Mouse (Mus musculus) T-helper 2 cell (primary cell): ENCODE results near the gene Nsun2.
"Not testable (repeated sequence)": the region's sequence is repeated elsewhere in the genome, so short reads cannot be mapped to it uniquely, and the experiment has no call there.

Experiments used
- in situ Hi-C: fragments of 300-600 bp; cut with MboI, MseI; formaldehyde crosslinking; loops from one replicate; pipeline ENCODE4 v1.15.1; 2025; ENCODE audit warnings: high pct_unique_total_duplicates

The Nsun2 gene

DNA sequence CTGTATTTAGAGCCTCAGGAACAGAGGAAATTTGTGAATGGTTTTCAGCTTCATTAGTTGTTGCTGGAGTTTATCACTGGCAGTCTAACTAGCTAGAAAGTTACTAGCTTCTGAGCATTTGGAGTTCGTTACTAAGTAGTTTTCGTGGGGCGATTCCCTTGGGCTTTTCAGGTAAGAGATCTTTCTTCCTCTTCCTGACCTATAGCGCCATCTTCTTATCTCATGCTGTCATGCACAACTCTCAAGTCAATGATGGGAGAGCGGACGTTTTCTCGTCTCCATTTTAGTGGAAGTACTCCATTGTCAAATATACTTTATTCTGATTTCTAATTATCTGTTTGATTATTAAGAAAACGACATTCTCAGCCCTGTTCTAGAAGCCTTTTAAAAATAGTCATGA, 16.4 kb downstream of the Nsun2 start:
- in situ Hi-C loops: loop anchor here (5.0 kb wide), 2 partner anchors 37 to 102 kb away; no protein-coding TSS in a partner anchor

DNA sequence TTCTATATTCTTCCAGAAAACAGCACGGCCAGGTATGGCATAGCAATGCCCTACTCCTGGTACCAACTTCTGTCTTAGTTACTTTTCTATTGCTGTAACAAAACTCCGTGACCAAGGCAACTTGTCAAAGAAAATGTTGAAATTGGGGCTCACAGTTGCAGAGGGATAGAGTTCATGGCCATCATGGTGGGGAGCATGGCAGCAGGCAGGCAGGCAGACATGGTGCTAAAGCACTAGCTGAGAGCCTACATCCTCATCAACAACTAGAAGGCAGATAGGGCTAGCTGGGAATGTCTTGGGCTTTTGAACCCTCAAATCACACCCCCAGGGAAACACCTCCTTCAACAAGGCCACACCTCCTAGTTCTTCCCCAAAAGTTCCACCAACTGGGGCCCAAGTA, 17.3 kb downstream of the Nsun2 start:
- in situ Hi-C loops: loop anchor here (5.0 kb wide), 1 partner anchor 36 kb away; no protein-coding TSS in a partner anchor

DNA sequence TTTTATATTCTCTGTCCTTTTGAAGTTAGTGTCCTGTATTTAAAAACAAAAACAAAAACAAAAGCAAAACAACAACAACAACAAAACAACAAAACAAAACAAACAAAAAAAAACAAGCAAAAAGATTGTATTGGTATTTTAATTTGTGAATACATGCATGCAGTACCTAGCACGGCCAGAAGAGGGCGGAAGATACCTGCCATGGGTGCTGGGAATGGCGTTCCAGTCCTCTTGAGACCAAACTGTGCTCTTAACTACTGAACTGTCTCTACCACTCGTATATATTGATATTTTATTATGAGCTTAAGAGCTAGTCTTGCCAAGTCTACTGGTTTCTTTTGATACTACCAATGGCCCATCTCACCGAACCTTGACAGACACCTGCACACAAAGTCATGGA, 19.5 kb downstream of the Nsun2 start:
- in situ Hi-C loops: loop anchor here (5.0 kb wide), 1 partner anchor 34 kb away; no protein-coding TSS in a partner anchor

DNA sequence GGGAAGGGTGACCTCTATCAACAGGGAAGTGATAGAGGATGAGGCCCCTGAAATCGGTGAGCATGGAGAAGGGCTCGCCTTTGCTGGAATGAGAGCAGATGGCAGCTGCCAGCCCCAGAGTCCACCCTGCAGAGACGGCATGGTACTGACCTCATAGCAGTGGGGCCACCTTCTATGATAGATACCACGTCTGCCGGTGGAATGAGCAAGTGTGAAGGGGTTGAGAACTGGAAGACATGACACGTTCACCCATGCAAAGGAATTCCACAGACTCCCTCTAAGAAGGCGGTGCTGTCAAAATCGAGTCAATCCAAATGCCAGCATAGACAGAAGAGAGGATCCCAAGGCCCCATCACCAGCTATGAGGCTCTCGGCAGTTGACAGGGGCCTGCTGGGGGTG, 20.7 kb downstream of the Nsun2 start:
- in situ Hi-C loops: loop anchor here (5.0 kb wide), 1 partner anchor 33 kb away; no protein-coding TSS in a partner anchor

DNA sequence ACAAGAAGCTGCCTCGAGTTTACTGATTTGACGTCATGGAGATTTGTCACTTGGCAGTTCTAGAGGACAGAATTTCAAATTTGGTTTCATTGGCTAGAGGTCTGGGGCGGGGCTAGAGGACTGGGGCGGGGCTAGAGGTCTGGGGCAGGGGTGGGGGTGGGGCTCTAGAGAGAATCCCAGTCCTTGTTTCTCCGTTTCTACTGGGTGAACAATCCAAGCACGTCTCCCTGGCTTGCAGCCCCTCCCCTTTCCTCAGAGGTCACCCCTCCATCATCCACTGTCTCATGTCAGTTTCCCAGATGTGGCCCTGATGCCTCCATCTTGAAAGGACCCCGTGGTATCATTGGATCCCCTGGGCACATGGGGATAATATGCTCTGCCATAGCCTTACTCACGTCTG, 21.5 kb downstream of the Nsun2 start:
- in situ Hi-C loops: no loop called here

DNA sequence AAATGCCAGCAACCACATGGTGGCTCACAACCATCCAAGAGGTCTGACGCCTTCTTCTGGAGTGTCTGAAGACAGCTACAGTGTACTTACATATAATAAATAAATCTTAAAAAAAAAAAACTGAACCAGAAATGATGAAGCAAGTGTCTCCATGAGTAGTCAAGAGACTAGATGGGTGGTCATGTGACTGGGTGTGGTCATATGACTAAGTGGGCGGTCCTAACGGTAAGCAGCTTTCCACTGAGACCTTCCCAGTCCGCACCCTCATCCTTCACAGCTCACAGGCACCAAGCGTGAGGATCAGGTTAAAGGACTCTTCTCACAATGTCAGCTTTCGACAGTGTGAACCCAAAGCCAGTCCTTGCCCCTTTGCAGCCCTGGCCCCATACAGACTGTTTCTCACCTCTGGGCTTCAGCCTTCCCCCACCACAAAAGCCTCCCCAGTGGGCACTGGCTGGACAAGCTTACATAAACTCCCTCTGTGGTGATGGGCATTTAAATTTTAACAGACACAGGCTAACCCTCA, 22.5 kb downstream of the Nsun2 start:
- in situ Hi-C loops: no loop called here

DNA sequence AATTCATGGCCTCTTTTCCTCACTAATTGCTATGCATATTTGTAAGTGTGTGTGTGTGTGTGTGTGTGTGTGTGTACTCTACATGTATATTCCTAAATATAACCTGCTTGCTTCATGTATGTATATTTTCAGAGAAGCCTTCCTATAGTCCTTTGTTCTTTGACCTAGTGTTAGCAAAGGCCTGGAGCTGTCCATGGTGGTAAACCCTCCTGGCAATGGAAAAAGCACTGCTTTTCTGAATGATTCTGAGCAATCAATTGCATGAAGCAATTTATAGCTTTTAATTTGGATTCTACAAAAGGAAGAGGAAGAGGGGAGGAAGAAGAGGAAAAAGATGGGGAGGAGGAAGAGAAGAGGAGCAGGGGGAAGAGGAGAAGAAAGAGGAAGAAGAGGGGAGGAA, 23.2 kb downstream of the Nsun2 start:
- in situ Hi-C loops: no loop called here

DNA sequence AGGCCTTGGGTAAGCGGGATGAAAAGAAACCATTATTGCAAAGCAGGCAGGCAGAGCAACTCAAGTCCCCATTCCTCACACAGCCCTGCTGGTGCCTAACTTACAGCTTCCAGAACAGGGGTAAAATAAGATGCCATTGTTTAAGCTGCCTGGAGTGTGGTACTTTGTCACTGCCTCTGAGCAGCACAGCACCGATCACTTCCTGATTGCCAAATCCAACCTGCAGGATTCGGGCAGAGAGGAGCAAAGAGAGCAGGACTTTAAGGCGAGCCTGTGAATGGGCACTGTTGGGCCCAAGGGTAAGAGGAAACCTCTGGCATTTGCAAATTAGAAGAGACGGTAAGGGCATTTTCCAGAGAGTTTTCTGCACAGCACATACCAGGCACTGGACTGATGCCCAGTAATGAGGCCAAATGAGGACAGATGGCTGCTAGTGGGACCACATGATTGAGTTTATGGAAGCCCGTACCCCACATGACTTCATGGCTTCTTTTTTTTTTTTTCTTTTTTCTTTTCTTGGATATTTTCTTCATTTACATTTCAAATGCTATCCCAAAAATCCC, 24.6 kb downstream of the Nsun2 start:
- in situ Hi-C loops: no loop called here

DNA sequence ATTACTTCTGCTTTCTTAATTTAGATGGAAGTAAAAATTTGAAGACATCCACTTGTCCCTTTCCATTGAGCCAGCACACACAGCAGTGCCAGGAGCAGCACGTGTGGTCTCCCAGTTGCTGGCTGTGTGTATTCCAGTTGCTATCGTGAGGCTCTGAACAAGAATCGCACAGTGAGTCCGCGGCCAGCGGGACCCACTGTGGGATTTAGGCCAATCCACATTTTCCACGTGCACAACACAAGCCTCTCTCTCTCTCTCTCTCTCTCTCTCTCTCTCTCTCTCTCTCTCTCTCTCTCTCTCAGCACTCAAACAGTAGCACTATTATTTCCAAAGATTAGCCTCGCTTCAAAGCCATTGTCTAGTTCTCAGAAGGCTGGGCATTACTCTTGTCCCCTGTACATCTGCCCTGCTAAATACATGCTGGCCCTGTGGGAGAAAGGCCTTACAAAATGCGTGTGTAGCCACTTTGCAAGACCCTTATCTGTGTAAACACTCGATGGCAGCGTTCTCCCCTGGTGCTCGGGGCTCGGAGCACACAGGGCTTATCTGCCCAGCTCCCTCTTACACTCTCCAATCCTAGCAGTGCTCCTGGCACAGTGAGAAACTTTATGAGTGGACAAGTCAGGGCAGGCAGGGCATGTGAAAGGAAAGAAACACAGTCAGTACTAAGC, 25.9 kb downstream of the Nsun2 start:
- in situ Hi-C loops: no loop called here

DNA sequence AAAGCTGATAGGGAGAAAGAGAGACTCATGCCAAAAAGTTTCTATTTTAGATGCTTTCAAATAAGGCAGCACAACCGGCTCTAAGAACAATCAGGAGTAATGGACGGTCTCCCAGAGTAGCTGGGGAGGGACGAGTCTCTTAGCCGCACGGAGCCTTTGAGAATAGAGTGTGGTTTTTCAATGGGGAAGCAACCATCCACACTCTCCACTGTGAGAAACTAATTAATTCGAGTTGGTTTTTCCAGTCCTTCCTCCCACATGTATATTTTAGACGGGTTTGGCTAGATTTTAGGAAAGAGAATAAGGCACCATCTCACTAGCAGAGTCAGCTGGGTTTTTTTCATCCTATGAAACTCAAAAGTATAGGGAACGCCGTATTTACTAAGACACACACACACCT, 28.5 kb downstream of the Nsun2 start:
- in situ Hi-C loops: no loop called here

DNA sequence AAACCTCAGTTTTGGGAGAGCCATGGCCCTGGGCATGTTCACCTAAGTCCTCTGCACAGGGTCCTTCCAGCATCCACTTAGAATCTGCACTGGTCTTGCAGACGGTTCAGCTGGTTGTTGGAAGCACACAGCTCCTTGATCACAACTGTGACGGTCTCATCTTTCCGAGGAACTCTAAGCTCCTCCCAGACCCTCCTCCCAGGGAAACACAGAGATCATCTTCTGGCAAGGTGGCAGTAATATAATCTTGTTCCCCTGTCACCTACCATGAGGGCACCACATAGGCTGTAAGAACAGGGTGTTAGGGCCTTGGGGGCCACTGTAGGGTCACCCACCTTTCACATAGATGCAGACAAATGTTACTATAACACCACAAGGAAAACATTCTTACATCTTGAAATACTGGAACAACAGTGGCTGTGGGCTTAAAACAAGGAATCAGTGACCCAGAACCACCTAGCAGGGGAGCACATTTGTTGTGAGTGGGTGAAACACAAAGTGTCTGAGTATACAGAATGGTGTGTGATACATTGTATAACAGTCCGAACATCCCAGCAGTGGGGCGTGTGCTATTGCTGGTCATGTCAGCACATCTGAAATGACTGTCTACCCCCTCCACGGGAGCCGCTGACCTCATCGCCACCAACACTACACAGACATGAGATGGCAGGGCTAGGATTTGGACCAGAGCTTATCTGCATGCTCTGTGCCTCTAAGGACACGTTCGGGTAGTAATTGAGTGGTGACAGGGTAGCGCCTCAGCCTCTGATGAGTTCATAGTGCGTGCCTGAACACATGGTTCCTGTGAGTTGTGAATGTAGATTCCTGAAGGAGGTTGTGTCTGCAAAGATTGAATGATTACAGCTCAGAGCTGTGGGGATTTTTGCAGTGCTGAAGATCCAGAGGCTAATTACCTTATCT, 29.4 kb downstream of the Nsun2 start:
- in situ Hi-C loops: no loop called here

DNA sequence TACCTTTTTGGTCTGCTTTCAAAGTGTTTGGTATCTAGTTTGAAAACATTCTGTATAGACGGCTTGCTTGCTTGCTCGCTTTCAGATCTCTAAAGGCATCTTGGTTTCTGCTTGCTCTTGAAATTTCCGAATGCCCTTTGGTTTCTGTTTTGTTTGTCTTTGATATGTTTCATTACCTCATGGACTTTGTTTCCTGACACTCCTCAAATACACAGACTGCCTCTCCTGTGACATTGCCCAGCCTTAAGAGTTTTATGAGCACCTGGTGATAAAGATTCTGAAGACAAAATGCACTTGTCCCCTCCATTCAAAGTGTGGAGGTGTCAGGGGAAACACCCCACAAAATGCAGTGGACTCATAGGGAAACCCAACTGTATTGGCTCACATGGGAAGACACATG, 30.4 kb downstream of the Nsun2 start:
- in situ Hi-C loops: no loop called here

DNA sequence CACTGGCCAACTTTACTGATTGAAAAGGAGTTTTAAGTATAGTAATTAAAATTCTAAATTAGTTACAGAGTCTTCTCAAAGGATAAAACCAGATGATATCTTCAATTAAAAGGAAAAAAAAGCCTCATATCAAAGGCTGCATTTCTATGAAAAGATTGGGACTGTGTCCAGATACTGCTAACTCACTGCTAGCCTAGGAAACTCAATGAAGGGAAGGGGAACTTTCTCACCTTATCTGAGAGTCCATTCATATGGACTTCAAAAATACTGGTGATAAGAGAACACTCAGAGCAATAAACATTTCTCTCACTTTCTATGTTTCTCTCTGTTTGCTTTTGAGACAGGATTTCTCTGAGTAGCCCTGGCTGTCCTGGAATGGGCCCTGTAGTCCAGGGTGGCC, 31.0 kb downstream of the Nsun2 start:
- in situ Hi-C loops: no loop called here

DNA sequence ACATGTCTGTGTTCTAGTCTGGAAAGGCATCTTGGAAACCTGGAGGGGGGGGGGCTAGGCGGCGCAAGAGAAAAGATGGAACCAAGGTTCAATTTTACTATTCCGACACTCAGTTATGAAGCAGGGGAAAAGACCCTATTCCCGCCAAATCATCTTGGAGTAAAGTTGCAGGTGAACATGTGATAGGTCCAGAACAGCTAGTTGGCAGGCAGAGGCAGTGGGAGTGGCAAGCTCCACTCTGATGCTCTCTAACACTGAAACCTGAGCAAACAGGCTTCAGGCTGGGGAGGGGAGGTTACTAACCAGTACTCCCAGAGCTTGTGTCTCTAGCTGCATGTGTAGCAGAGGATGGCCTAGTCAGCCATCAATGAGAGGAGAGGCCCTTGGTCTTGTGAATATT, 31.9 kb downstream of the Nsun2 start:
- in situ Hi-C loops: not testable (repeated sequence)

DNA sequence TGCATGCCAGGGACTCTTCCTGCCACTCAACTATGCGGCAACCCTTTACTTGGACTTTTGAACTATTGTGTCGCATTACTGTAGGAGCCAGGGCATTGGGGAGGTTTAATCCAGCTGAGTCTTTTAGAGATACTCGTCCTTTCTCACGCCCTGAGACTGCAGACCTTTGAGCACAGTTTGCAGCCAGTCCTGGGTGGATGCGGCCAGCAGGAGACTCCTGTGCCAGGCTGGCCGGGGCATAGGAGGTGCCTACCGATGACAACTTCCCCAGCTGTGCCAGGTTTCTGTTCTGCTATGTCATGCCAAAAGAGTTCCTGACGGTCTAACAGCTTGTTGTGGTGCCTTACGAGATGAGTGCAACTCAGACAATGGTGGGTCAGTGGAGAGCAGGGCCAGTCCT, 35.7 kb downstream of the Nsun2 start:
- in situ Hi-C loops: no loop called here

DNA sequence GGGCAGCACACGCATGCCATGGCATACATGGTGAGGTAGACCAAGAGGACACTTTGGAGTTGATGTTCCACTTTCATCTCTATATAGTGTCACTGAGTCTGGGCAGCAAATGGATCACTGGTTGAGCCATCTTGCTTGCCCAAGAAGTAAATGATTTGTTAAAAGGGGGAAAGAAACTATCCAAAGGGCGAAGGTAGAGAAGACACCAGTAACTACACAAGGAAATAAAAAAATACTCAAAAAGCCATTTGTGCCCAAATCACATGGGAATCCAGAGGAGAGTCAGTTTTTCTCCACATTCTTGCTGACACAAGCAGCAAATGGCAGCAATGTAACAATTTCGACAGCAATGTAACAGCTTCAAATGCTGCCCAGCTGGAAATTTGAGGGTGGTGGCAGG, 39.0 kb downstream of the Nsun2 start:
- in situ Hi-C loops: no loop called here

DNA sequence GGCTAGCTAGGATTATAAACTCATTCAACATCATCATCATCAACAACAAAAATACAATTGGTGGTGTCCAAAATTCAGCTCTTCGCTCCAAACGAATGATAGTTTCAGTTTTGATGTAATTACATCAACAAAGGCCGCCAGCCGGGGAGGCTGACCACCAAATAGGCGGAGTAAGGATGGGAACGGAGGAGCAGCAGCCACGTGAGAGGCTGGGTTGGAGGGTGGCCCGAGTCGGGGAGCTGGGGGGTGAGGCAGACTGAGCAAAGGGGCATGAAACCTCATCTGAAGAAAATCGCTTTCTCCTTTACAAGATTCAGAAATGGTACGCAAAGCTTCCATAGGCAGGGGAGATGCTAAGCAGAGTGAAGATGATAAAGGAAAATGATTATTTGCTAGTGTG, 43.1 kb downstream of the Nsun2 start:
- in situ Hi-C loops: no loop called here

DNA sequence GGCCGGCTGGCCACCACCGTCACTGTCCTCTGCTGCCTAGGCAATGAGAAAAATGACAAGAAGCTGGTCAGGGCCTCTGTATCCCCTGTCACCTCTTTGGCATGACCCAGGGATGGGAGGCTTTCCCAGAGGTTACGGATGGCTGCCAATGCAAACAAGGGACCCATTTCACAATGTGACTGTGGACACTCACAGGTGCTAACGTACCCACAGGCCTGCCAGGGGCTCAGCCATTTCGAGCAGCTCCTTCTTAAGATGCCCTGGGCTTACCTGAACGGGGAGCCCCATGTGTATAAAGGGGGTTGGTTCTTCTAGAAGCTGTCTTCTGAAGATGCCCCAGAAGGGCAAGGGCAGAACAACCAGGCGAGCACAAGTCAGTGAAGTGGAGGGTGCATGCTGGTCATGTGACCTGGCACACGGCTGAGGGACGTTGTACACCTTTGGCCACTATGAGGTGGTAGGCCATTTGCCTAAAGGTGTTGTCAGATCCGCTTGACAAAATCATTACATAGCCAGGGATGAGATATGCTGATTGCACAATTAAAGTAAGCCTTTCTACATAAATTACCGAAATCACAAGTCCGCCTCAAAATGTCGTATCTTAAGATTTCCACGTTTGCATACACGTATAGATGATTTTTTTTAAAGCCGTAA, 43.8 kb downstream of the Nsun2 start:
- in situ Hi-C loops: no loop called here

DNA sequence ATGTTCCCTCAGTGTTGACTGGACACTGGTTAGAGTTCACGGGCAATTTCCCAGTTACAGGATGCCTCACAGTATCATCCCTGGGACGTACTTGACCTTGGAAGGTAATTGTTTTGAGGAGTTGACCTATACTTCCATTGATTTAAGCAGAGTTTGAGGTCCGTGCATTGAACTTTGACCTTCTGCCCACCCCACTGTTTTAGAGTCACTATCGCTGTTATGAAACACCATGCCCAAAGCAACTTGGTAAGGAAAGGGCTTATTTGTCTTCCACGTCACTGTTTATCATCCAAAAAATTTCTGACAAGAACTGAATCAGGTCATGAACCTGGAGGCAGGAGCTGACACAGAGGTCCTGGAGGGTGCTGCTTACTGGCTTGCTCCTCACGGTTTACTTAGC, 48.9 kb downstream of the Nsun2 start:
- in situ Hi-C loops: no loop called here

DNA sequence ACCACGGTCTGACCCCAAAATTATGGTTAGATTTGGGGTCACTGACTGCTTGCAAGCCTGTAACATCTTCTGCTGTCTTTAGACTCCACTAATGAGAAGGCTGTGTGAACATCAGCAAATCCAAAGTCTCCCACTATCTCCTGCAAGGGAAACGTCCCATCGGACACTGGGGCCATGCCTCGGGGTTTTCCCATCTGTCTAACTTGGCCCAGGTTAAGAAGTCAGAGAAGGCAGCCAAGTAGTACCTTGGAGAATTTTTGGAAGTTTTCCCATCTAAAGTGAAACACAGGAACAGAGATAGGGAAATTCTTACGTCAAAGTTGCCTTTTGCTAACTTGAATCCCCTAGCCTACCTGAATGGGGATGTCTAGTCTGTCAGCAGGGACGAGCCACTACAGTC, 50.0 kb downstream of the Nsun2 start:
- in situ Hi-C loops: no loop called here

DNA sequence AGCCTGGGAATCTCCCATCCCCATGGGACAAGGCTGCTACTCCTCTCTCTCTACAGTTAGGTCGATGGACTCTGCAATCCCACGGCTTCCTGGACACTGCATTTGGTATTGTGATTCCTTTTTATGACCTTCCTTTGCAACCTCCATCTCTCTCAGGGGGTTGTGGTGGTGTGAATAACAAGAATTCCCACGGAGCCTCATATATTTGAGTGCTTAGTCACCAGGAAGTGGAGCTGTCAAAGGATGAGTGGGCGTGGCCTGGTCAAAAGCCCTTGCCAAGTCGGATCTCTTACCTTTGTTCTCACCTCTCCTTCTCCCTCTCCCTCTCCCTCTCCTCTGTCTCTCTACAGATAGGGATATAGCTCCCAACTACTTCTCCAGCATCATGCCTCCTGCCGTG, 52.3 kb downstream of the Nsun2 start:
- in situ Hi-C loops: loop anchor here (5.0 kb wide), 1 partner anchor 34 kb away; no protein-coding TSS in a partner anchor

DNA sequence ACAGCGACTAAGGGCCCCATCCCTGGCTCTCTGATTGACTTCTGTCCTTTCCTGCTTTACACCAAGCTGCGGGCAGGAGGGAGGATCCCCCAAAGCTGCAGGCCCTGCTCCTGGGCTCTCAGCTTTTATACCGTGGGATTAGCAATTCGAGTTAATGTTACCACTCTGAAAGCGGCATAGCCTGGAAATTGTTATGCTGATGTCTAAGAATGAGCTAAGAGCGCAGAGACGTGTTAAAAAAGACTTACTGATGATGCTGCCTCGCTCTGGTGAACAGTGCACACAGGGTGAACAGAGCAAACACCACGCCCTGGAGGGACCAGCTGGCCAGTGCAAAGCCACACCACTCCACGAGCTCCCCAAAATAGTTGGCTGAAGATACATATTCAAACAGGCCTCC, 52.8 kb downstream of the Nsun2 start:
- in situ Hi-C loops: loop anchor here (5.0 kb wide), 1 partner anchor 34 kb away; no protein-coding TSS in a partner anchor
